Mouse (Mus musculus): ENCODE measurements around the gene Trim40.

Gene Trim40

DNA sequence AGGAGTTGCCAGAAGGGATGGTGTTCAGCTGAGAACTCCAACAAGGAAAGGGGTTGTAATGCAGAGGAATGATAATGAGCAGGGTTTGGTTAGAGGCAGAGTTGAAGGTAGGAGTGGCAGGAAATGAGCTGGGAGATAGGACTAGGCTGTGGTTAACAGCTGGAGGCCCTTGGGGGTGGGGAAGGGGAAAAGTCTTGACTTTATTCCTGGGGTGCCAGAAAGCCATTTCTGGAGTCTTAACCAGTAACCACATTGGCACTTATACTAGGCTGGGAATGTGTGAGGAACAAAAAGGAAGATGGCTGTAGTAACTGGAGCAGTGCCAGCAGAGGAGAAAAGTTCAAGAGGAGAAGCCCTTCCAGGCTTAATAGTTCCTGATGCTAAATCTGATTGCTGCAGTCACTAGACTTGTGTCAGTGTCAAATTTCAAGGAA lies 45.6 kb downstream of the Trim40 start:
- ATAC-seq (ENCODE audit: insufficient number of reproducible peaks, low FRiP score, low TSS enrichment), result no peak

DNA sequence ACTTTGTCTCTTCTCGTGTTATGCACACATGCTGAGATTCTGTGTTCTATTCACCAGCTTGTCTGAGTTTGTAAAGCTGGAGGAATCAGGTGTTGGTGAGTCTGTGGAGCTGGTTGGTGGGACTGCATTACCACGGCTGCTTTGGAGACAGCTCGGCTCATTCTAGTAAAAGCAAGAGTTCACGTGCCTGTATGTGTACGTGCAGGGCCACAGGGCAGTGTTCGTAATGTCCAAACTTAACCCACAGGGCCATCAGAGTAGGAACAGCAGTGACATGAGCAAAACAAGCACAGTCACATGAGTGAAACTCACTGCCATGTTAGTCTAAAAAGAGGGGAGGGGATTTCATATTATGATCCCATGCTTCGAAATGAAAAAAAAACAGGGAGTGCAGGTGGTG lies 46.2 kb downstream of the Trim40 start:
- no peak for ATAC-seq (ENCODE audit: insufficient number of reproducible peaks, low FRiP score, low TSS enrichment)

DNA sequence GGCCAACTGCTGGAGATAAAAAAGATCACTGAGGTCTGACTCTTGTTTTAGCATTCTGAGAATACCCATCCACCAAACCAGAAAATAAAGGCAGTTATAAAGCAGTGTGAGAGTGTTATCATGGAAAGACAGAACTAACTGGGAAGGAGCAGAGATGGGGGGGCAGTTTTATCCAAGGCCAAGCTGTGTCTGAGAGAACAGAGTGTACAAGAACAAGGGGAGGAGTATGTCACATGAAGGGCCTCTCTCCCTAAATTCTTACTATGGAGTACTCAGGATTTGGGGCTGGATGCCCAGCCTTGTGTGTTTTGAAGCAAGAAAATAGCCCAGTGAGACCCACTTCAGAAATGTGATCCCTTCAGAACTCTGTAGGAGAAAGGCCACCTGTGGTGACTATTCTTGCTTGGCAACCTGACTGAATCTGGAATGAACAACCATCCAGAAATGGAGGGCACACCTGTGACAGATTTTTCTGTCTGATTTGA lies 48.9 kb downstream of the Trim40 start:
- no peak for ATAC-seq (ENCODE audit: insufficient number of reproducible peaks, low FRiP score, low TSS enrichment)

DNA sequence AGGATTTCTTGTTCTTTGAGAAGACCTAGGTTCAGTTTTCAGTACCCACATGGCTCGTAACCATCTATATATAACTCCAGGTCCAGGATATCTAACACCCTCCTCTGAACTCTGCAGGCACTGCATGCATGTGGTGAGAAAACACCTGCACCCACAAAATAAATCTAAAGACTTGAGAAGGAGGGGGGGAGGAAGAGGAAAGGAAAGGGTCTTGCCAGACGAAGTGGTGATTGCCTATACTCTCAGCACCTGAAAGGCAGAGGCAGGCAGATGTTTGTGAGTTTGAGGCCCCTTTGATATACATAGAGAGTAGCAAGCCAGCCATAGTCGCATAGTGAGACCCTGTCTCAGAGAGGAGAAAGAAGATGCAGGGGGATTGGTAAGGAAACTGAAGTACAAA lies 50.0 kb downstream of the Trim40 start:
- ATAC-seq (ENCODE audit: insufficient number of reproducible peaks, low FRiP score, low TSS enrichment), result no peak

DNA sequence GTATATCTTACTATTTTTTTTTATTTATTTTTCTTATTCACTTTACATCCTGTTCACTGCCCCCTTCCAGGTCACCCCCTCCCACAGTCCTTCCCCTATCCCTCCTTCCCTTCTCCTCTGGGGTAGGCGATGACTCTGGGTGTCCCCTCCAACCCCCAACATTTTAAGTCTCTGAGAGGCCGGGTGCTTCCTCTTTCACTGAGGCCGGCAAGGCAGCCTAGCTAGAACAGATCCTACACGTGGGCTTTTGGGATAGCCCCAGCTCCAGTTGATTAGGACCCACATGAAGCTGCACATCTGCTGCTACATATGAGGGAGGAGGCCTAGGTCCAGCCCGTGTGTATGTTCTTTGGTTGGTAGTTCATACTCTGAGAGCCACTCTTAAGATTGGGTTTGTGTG lies 50.9 kb downstream of the Trim40 start:
- ATAC-seq (ENCODE audit: insufficient number of reproducible peaks, low FRiP score, low TSS enrichment), result no peak

DNA sequence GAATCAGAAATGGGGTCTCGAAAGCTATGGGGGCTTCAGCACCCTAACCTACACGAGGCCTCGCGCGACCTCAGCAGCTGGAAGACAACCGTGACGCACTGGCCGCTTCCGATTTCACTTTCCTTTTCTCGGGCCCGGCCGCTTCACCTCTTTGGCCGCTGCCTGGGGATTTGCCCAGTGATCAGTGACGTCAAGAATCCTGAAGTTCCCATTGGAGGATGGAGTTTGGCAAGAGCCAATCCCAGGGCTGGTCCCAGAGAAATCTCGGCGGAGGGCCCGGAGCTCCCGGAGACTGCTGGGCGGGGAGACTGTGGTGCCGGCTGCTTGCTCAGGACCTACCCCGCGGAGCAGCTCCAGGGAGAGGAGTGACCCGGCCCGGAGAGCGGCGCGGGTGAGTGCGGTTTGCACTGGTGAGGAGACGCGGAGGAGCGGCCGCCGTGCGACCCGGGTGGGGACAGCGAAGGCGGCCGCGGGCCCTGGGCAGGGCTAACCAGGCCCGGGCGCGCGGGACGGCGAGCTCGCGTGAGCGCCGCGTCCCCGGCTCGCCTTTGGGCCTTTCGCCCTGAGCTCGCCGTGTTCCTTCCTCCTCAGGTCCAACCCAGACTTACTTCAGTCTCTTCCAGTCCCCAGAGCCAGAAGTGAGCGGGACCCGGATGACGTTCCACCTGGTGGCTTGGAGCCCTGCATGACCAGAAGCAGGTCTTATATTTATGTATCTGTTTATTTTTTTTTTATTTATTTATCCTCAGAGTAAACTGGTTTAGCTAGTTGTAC lies 52.9 kb downstream of the Trim40 start, which contains the start of gene Trim26:
TSS of gene Trim26 (plus strand) at position 261 of the 774 bp plus-strand sequence.
- peak; percentile 97 for ATAC-seq (ENCODE audit: insufficient number of reproducible peaks, low FRiP score, low TSS enrichment)

DNA sequence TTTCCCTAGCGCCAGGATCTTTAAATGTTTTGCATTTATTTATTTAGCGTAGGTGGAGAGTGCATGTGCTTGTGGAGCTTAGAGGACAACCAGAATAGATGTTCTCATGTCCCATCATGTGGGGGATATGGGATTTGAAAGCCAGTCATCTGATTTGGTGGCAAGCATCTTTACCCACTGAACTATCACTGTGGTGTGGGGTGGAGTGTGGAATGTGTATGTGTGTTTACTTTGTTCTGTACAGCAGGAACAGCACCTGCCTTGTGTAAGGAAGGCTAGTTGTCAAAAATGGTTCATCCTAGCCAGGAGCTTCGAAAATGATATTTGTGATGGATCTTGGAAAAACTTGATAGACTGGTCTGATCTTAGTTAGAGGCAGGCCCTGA lies 53.5 kb downstream of the Trim40 start:
- ATAC-seq (ENCODE audit: insufficient number of reproducible peaks, low FRiP score, low TSS enrichment), result no peak

DNA sequence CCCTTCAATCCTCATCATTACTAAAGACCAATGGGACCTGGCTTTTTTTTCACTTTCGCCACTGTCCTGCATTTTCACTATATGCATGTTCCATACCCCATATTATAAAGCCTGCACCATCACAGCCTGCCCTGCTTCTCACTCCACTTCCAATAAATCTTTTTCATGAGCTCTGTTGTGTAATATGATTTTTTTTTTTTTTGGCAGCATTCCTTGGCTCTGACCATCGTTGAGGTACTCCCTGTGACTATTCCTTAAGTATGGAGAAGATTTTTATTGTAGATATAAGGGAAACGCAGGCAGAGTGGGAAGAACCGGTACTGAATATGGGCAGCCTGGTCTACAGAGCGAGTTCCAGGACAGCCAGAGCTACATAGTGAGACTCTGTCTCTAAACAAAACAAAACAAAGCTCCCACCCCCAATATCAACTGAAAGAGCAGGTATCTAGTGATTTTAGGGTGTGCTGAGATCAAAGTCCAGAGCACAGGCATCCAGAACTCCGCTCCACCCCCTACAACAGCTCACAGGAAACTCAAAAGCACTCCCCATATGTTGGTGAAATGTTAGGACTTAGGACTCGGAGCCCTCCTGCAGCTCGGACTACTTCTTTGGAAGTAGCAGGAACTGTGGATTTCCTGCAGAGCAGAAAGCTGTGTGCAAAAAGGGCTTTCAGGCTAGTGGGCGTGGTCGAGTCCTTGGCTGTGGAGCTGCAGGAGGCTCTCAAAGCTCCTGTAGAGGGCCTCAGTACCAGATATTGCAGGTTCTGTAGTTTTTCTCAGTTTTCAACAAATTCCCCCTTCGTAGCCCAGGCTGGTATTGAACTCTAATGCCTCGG lies 54.1 kb downstream of the Trim40 start:
- ATAC-seq (ENCODE audit: insufficient number of reproducible peaks, low FRiP score, low TSS enrichment), result no peak

DNA sequence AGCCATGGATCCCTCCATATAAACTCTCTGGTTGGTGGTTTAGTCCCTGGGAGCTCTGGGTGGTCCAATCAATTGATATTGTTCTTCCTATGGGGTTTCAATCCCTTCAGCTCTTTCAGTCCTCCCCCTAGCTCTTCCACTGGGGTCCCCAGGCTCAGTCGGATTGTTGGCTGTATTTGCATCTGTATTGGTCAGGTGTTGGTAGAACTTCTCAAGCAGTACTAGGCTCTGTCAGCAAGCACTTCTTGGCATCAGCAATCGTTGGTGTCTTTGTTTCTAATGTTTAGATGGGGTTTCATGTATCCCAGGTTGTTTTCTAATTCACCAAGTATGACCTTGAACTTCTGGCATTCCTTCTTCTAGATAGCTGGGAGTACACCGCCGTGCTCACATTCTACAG lies 57.2 kb downstream of the Trim40 start:
- ATAC-seq (ENCODE audit: insufficient number of reproducible peaks, low FRiP score, low TSS enrichment), result no peak

All from cerebellum, adult (tissue).